Mouse (Mus musculus) liver, embryonic 13.5 days (tissue): ENCODE results near the gene Agtrap. TPM values are rescaled to one million over a fixed set of nuclear protein-coding genes. Genes with fewer than 3 reads are reported as not detected.

Experiments
- ATAC-seq: fragments of 200-750 bp; cut with Nextera tagmentation; 2 replicates; pipeline ENCODE4 v1.8.0; 2017; ENCODE audit warnings: low read depth, mild to moderate bottlenecking, moderate number of reproducible peaks, moderate library complexity
- DNase-seq: peaks from one replicate; pipeline ENCODE4 v3.0.0; 2022
- H3K27ac ChIP-seq: fragments of 300-500 bp; sonication (generic); 2 replicates; pipeline ENCODE4 v1.5.1; 2015; ENCODE audit warnings: moderate library complexity, mild to moderate bottlenecking, inconsistent platforms
- H3K27me3 ChIP-seq: fragments of 300-500 bp; sonication (generic); 2 replicates; pipeline ENCODE4 v1.6.1; 2015; ENCODE audit warnings: mild to moderate bottlenecking, inconsistent platforms
- H3K36me3 ChIP-seq: fragments of 300-500 bp; sonication (generic); 2 replicates; pipeline ENCODE4 v1.6.1; 2015; ENCODE audit warnings: mild to moderate bottlenecking, inconsistent platforms
- H3K4me1 ChIP-seq: fragments of 300-500 bp; sonication (generic); replicated peaks from 2 replicates; pipeline ENCODE4 v1.6.1; 2015; ENCODE audit warnings: inconsistent platforms
- H3K4me2 ChIP-seq: fragments of 300-500 bp; sonication (generic); 2 replicates; pipeline ENCODE4 v1.6.1; 2015; ENCODE audit warnings: inconsistent platforms, mild to moderate bottlenecking, moderate library complexity
- H3K4me3 ChIP-seq: fragments of 300-500 bp; sonication (generic); replicated peaks from 2 replicates; pipeline ENCODE4 v1.5.1; 2015; ENCODE audit warnings: mild to moderate bottlenecking, inconsistent platforms
- H3K9ac ChIP-seq: fragments of 300-500 bp; sonication (generic); 2 replicates; pipeline ENCODE4 v1.6.1; 2015; ENCODE audit warnings: mild to moderate bottlenecking, inconsistent platforms
- H3K9me3 ChIP-seq: fragments of 300-500 bp; sonication (generic); replicated peaks from 2 replicates; pipeline ENCODE4 v1.6.1; 2016; ENCODE audit warnings: inconsistent platforms
- WGBS: fragments of 180-500 bp; shearing (Covaris S2); methylation state at CpG from one replicate; pipeline ENCODE4 v1.1.7; 2015; ENCODE audit not compliant: insufficient replicate concordance; 5-methylcytosine and 5-hydroxymethylcytosine counted together
- polyA plus RNA-seq: library from polyadenylated mRNA; unstranded; fragments of >200 nt; fragmentation: Nextera tagmentation; extraction: Ambion mirVana; gene quantifications from 2 replicates; pipeline ENCODE4 v1.2.1, GENCODE M21; 2015

Agtrap gene
- polyA plus RNA-seq, 1 experiment from 2014 or later: 11.2 TPM

- 38% methylated on average over 17 of the region's 17 CpGs for WGBS
- Histone ChIP-seq H3K9ac (peak overlapping the region; percentile 36), H3K27me3 (no peaks in the 10 kb centered on the region), H3K4me2 (peak overlapping the region; percentile 64), H3K36me3 (no peaks in the 10 kb centered on the region; the same call in 1 of the 2 replicates), H3K27ac (no peak overlapping the region), H3K4me3 (peak overlapping the region; percentile 41), H3K4me1 (peaks cover 16% of the 10 kb centered on the region), H3K9me3 (no peaks in the 10 kb centered on the region)
- DNase-seq (no peak), ATAC-seq (peak; percentile 15; the same call in 1 of the 2 replicates)
Measured at GRCm38 (mm10) chr4:148074521-148075189, 13.2 kb downstream of the Agtrap start.

- no peak for ATAC-seq
Measured at GRCm38 (mm10) chr4:148071508-148071907, 16.3 kb downstream of the Agtrap start.

GRCm38 (mm10) chr4:148069602-148070218, 18.1 kb downstream of the Agtrap start:
- H3K27me3 ChIP-seq: no peaks in the 10 kb centered on the region
- no peaks in the 10 kb centered on the region for H3K36me3 ChIP-seq
- no peak overlapping the region for H3K4me2 ChIP-seq
- H3K9me3 ChIP-seq: no peaks in the 10 kb centered on the region
- no peak for ATAC-seq
- no peak overlapping the region for H3K9ac ChIP-seq
- no peak for DNase-seq
- peaks cover 13% of the 10 kb centered on the region for H3K4me1 ChIP-seq
- no peak overlapping the region for H3K27ac ChIP-seq
- no peak overlapping the region for H3K4me3 ChIP-seq
- WGBS: 65% methylated on average over 9 of the region's 9 CpGs

More at GRCm38 (mm10) chr4:148071508-148071907, 16.3 kb downstream of the Agtrap start:
- Histone ChIP-seq H3K27ac (no peak overlapping the region), H3K9me3 (no peaks in the 10 kb centered on the region), H3K27me3 (no peaks in the 10 kb centered on the region), H3K4me1 (peaks cover 16% of the 10 kb centered on the region), H3K4me2 (no peak overlapping the region), H3K4me3 (no peak overlapping the region), H3K9ac (no peak overlapping the region), H3K36me3 (no peaks in the 10 kb centered on the region)
- 53% methylated on average over 5 of the region's 5 CpGs for WGBS
- no peak for DNase-seq

DNA sequence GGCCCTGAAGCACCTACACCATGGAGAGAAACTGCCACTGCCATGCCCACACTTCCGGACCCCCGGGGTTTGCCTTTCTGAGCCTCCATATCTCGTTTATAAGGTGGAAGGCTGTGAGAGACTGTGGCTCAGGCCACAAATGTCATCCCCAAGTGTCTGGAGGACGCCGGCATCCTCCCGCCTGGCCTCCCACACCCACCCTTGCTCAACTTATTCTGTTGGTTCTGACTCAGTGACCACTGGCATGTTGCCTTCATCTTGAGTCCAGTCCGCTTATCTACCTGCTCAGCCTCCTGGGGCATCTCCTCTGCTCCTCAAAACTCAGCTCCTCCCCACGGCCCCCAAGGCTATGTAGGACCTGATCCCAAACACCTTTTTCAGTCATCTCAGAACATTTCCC, 20.5 kb downstream of the Agtrap start:
- H3K4me1 ChIP-seq: peaks cover 13% of the 10 kb centered on the region
- no peaks in the 10 kb centered on the region for H3K27me3 ChIP-seq
- H3K4me3 ChIP-seq: no peak overlapping the region
- no peaks in the 10 kb centered on the region for H3K36me3 ChIP-seq
- H3K9ac ChIP-seq: no peak overlapping the region
- no peak overlapping the region for H3K4me2 ChIP-seq
- H3K27ac ChIP-seq: no peak overlapping the region
- no peaks in the 10 kb centered on the region for H3K9me3 ChIP-seq
- 72% methylated on average over 8 of the region's 8 CpGs for WGBS
- ATAC-seq: no peak
- no peak for DNase-seq

DNA sequence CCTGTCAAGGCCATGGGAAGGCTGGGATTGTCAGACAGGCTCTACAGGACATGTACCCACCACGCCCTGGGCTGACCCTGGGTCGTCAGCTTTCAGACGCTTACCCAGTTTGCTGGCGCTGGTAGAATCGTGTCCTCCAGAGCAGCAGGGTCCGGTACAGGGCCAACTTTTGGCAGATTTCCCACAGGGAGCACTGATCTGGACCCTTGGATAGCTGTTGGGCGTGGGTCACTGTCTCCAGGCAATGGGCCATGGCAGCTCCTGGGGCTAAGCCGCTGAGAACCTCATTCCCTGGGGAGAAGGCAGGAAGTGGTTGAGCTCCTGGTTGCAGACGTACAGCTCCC, 21.5 kb downstream of the Agtrap start:
- Histone ChIP-seq H3K27ac (no peak overlapping the region), H3K27me3 (no peaks in the 10 kb centered on the region), H3K36me3 (no peaks in the 10 kb centered on the region), H3K4me3 (no peak overlapping the region), H3K9ac (no peak overlapping the region), H3K4me2 (no peak overlapping the region), H3K4me1 (peaks cover 10% of the 10 kb centered on the region), H3K9me3 (no peaks in the 10 kb centered on the region)
- no peak for DNase-seq
- WGBS: 64% methylated on average over 9 of the region's 9 CpGs
- ATAC-seq: no peak

DNA sequence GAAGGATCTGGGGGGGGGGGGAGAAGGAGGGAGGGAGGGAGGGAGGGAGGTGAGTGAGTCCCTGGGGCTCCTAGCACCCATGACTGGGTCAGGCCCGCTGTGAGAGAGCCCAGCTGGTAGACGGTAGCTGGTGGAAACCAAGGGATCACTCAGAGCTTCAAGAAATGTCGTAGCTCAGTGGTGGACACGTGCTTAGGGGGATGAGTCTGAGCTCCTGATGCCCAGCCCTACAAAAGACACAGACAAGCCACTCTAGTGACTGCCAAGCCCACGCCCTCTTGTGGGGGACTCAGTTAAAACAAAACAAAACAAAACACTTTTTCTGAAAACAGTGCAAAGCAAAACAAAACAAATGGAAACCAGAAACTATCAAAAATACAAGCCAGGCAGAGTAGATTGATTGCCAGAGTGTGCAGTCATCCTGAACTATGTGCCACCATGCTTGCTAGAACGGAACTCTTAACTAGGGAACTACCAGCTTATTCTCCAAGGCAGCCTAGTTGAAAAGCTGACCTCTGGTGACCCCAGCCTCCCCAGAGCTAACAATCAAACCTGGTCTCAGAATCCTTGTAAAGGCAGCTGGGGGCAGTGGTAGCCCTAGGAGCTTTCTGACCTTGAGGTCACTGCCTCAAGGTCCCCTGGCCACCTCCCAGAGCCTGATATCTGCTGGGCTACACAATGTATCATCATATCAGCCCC, 22.0 kb downstream of the Agtrap start:
- H3K9me3 ChIP-seq: no peaks in the 10 kb centered on the region
- H3K4me2 ChIP-seq: no peak overlapping the region
- H3K4me3 ChIP-seq: no peak overlapping the region
- H3K9ac ChIP-seq: no peak overlapping the region
- H3K4me1 ChIP-seq: peaks cover 14% of the 10 kb centered on the region
- no peaks in the 10 kb centered on the region for H3K36me3 ChIP-seq
- no peak for DNase-seq
- H3K27me3 ChIP-seq: no peaks in the 10 kb centered on the region
- ATAC-seq: no peak
- WGBS: 48% methylated on average over 6 of the region's 6 CpGs
- no peak overlapping the region for H3K27ac ChIP-seq

- 76% methylated on average over 9 of the region's 9 CpGs for WGBS
- DNase-seq (no peak), ATAC-seq (no peak)
- no peak overlapping the region for H3K27ac ChIP-seq
- no peaks in the 10 kb centered on the region for H3K27me3 ChIP-seq
- H3K4me1 ChIP-seq: peaks cover 30% of the 10 kb centered on the region
- peaks cover 30% of the 10 kb centered on the region for H3K36me3 ChIP-seq
- H3K4me3 ChIP-seq: no peak overlapping the region
- no peak overlapping the region for H3K4me2 ChIP-seq
- H3K9me3 ChIP-seq: no peaks in the 10 kb centered on the region
- no peak overlapping the region for H3K9ac ChIP-seq
Measured at GRCm38 (mm10) chr4:148061086-148061480, 26.7 kb downstream of the Agtrap start.

- DNase-seq: no peak
Measured at GRCm38 (mm10) chr4:148060120-148061085, 27.4 kb downstream of the Agtrap start.

GRCm38 (mm10) chr4:148058993-148059392, 28.8 kb downstream of the Agtrap start:
- H3K4me2 ChIP-seq: no peak overlapping the region
- peaks cover 29% of the 10 kb centered on the region for H3K4me1 ChIP-seq
- no peak overlapping the region for H3K9ac ChIP-seq
- no peak overlapping the region for H3K27ac ChIP-seq
- H3K9me3 ChIP-seq: no peaks in the 10 kb centered on the region
- WGBS: 84% methylated on average over 6 of the region's 6 CpGs
- no peak for DNase-seq
- H3K36me3 ChIP-seq: peaks cover 51% of the 10 kb centered on the region
- no peaks in the 10 kb centered on the region for H3K27me3 ChIP-seq
- ATAC-seq: no peak
- no peak overlapping the region for H3K4me3 ChIP-seq

More at GRCm38 (mm10) chr4:148060120-148061085, 27.4 kb downstream of the Agtrap start:
- H3K4me3 ChIP-seq: no peak overlapping the region
- no peak overlapping the region for H3K27ac ChIP-seq
- WGBS: 48% methylated on average over 13 of the region's 13 CpGs
- H3K4me2 ChIP-seq: no peak overlapping the region
- H3K27me3 ChIP-seq: no peaks in the 10 kb centered on the region
- H3K9me3 ChIP-seq: no peaks in the 10 kb centered on the region
- peaks cover 29% of the 10 kb centered on the region for H3K4me1 ChIP-seq
- ATAC-seq: peak; percentile 55
- no peak overlapping the region for H3K9ac ChIP-seq
- peaks cover 37% of the 10 kb centered on the region for H3K36me3 ChIP-seq

DNA sequence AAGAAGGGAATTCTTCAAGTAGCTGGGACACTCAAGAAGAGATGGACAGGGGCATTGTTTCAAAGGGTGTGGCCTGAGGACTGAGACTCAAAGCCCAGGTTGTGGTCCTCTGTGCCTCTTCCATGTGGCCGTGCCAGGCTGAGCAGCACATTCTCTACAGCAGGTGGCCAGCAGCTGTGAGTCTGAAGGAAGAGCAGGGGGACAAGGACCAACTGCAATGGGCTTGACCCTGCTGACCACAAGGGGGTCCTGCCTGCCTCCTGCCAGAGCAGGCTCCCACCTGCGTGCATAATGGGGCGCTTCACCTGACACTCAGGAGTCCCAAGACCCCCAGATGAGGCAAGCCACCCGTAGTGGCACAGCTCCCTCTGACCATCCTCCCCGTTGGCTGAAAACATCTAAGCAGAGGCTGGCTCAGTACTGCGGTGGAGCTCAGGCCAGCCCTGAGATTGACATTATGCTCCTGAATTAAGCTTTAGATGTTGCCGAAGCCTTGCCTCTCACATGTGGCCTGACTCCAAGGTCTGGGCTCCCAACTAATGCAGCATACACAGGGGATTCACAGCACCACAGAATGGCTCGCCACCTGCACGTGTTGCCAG, 29.5 kb downstream of the Agtrap start:
- Histone ChIP-seq H3K36me3 (peaks cover 57% of the 10 kb centered on the region), H3K27me3 (no peaks in the 10 kb centered on the region), H3K4me1 (peaks cover 29% of the 10 kb centered on the region), H3K4me3 (no peak overlapping the region), H3K27ac (no peak overlapping the region), H3K4me2 (no peak overlapping the region), H3K9ac (no peak overlapping the region), H3K9me3 (no peaks in the 10 kb centered on the region)
- WGBS: 88% methylated on average over 9 of the region's 9 CpGs
- ATAC-seq (no peak), DNase-seq (no peak)
